Mouse (Mus musculus) CH12.LX (cell line): ENCODE results near the gene Ghdc. TPM values are rescaled to one million over a fixed set of nuclear protein-coding genes. Genes with fewer than 3 reads are reported as not detected.

Experiments used
- DNase-seq: peaks from one replicate; pipeline ENCODE4 v3.0.0-alpha.2; 2013; ENCODE audit errors: extremely low read depth
- H3K27ac ChIP-seq: 2 replicates; pipeline ENCODE4 v1.5.1; 2012; ENCODE audit warnings: low read depth, mild to moderate bottlenecking, control low read depth, moderate library complexity; ENCODE audit not compliant: insufficient read depth
- H3K27me3 ChIP-seq: replicated peaks from 2 replicates; pipeline ENCODE3; 2012; ENCODE audit warnings: inconsistent platforms
- H3K36me3 ChIP-seq, 2 experiments: replicated peaks in 1 of 2; 2 replicates each; pipeline versions ENCODE3 to v1.6.1; 2012; ENCODE audit warnings: inconsistent platforms in 1 of 2, low read length in 1 of 2, mild to moderate bottlenecking in 1 of 2, mixed read lengths in 1 of 2, moderate library complexity in 1 of 2; ENCODE audit not compliant: control insufficient read depth in 1 of 2, insufficient read depth in 1 of 2
- H3K4me1 ChIP-seq, 2 experiments: 2 replicates each; pipeline ENCODE4 v1.6.1; 2012; ENCODE audit warnings: inconsistent platforms in 1 of 2, moderate library complexity in 1 of 2; ENCODE audit not compliant: insufficient read depth in 2 of 2, control insufficient read depth in 1 of 2
- H3K4me2 ChIP-seq: 2 replicates; pipeline ENCODE4 v1.6.1; 2012; ENCODE audit warnings: low read depth, mild to moderate bottlenecking, control low read depth; ENCODE audit not compliant: poor library complexity, insufficient read depth, severe bottlenecking
- H3K4me3 ChIP-seq, 3 experiments: fragments of 150-350 bp in 1 of 3; sonication (generic) in 1 of 3; replicated peaks in 1 of 3; 2 replicates each; pipeline versions ENCODE3 to v1.5.1; 2011 to 2012; ENCODE audit warnings: low read depth in 2 of 3, low read length in 2 of 3, mild to moderate bottlenecking in 2 of 3, moderate library complexity in 2 of 3, control low read depth in 1 of 3, improper control_type of control experiment in 1 of 3, inconsistent platforms in 1 of 3, mixed read lengths in 1 of 3; ENCODE audit not compliant: poor library complexity in 1 of 3
- H3K79me2 ChIP-seq: replicated peaks from 2 replicates; pipeline ENCODE4 v1.6.1; 2012; ENCODE audit warnings: mild to moderate bottlenecking, moderate library complexity; ENCODE audit not compliant: control insufficient read depth, poor library complexity, insufficient read depth, severe bottlenecking; ENCODE audit errors: extremely low read depth
- H3K9ac ChIP-seq: 2 replicates; pipeline ENCODE4 v1.6.1; 2012; ENCODE audit warnings: low read depth, mild to moderate bottlenecking, control low read depth, moderate library complexity; ENCODE audit not compliant: insufficient read depth
- H3K9me3 ChIP-seq: replicated peaks from 2 replicates; pipeline ENCODE3; 2012; ENCODE audit warnings: low read length, inconsistent platforms, mixed read lengths
- CHD1 ChIP-seq: IDR thresholded peaks from 2 replicates; pipeline ENCODE4 v1.6.1; 2012; ENCODE audit warnings: low read depth, low read length, improper control_type of control experiment, inconsistent platforms
- CHD2 ChIP-seq: IDR thresholded peaks from 2 replicates; pipeline ENCODE4 v1.6.1; 2011; ENCODE audit warnings: low read length, improper control_type of control experiment
- ELF1 ChIP-seq: IDR thresholded peaks from 2 replicates; pipeline ENCODE4 v1.6.1; 2014; ENCODE audit warnings: low read depth, mild to moderate bottlenecking, inconsistent platforms, low read length, improper control_type of control experiment
- JUN ChIP-seq: IDR thresholded peaks from 2 replicates; pipeline ENCODE4 v1.6.1; 2011; ENCODE audit warnings: low read depth, mild to moderate bottlenecking, low read length, improper control_type of control experiment, moderate library complexity; ENCODE audit not compliant: insufficient read depth
- JUND ChIP-seq: conservative IDR thresholded peaks from 2 replicates; pipeline ENCODE4 v1.6.1; 2011; ENCODE audit warnings: low read depth, low read length, improper control_type of control experiment
- MAFK ChIP-seq: IDR thresholded peaks from 2 replicates; pipeline ENCODE4 v1.6.1; 2011; ENCODE audit warnings: low read length, improper control_type of control experiment; ENCODE audit not compliant: insufficient replicate concordance
- MAX ChIP-seq: IDR thresholded peaks from 2 replicates; pipeline ENCODE4 v1.6.1; 2011; ENCODE audit warnings: low read length, improper control_type of control experiment
- MAZ ChIP-seq: IDR thresholded peaks from 2 replicates; pipeline ENCODE4 v1.6.1; 2012; ENCODE audit warnings: low read depth, mild to moderate bottlenecking, inconsistent platforms, low read length, improper control_type of control experiment, moderate library complexity
- MEF2A ChIP-seq: IDR thresholded peaks from 2 replicates; pipeline ENCODE4 v1.6.1; 2014; ENCODE audit warnings: low read depth, mild to moderate bottlenecking, inconsistent platforms, low read length, improper control_type of control experiment, borderline replicate concordance
- MYC ChIP-seq: IDR thresholded peaks from 2 replicates; pipeline ENCODE4 v1.6.1; 2011; ENCODE audit warnings: low read depth, mild to moderate bottlenecking, improper control_type of control experiment, low read length
- NRF1 ChIP-seq: IDR thresholded peaks from 2 replicates; pipeline ENCODE4 v1.6.1; 2014; ENCODE audit warnings: low read depth, mild to moderate bottlenecking, inconsistent platforms, low read length, improper control_type of control experiment, moderate library complexity
- RCOR1 ChIP-seq: conservative IDR thresholded peaks from 2 replicates; pipeline ENCODE4 v1.6.1; 2012; ENCODE audit warnings: low read depth, mild to moderate bottlenecking, inconsistent platforms, low read length, improper control_type of control experiment
- SIN3A ChIP-seq: IDR thresholded peaks from 2 replicates; pipeline ENCODE4 v1.6.1; 2012; ENCODE audit warnings: low read length, improper control_type of control experiment, inconsistent platforms
- TBP ChIP-seq: conservative IDR thresholded peaks from 2 replicates; pipeline ENCODE4 v1.6.1; 2011; ENCODE audit warnings: low read depth, low read length, improper control_type of control experiment
- TCF12 ChIP-seq: IDR thresholded peaks from 2 replicates; pipeline ENCODE4 v1.6.1; 2014; ENCODE audit warnings: low read depth, mild to moderate bottlenecking, inconsistent platforms, low read length, improper control_type of control experiment
- USF2 ChIP-seq: conservative IDR thresholded peaks from 2 replicates; pipeline ENCODE4 v1.6.1; 2011; ENCODE audit warnings: low read depth, low read length, improper control_type of control experiment
- ZKSCAN1 ChIP-seq: IDR thresholded peaks from 2 replicates; pipeline ENCODE4 v1.6.1; 2012; ENCODE audit warnings: low read depth, inconsistent platforms, low read length, improper control_type of control experiment, borderline replicate concordance
- ZMIZ1 ChIP-seq: IDR thresholded peaks from 2 replicates; pipeline ENCODE4 v1.6.1; 2012; ENCODE audit warnings: low read depth, mild to moderate bottlenecking, inconsistent platforms, low read length, improper control_type of control experiment
- dilution Hi-C: fragments of 300-500 bp; cut with MboI; formaldehyde crosslinking; loops from 2 replicates; pipeline ENCODE4 v1.14.3; 2020; ENCODE audit warnings: low sequenced_read_pairs; ENCODE audit not compliant: extremely low pct_unique_long_range_greater_than_20kb, extremely low pct_ligation_motif_present
- in situ Hi-C: fragments of 300-500 bp; cut with MboI; formaldehyde crosslinking; loops from 3 replicates; pipeline ENCODE4 v1.14.3; 2019; ENCODE audit warnings: low sequenced_read_pairs, low pct_ligation_motif_present, low pct_unique_long_range_greater_than_20kb, mixed read lengths
- polyA plus RNA-seq: library from polyadenylated mRNA; unstranded; fragments of >175 nt; gene quantifications from 2 replicates; pipeline ENCODE4 v1.2.1, GENCODE M21; 2012; ENCODE audit warnings: low read depth; ENCODE audit not compliant: insufficient read length
- total RNA-seq, 2 experiments: library from RNA; depleted of rRNA; stranded (reverse); fragments of 300-350 nt in 1 of 2; fragments of >200 nt in 1 of 2; gene quantifications; 2 replicates each; pipeline ENCODE4 v1.2.3; 2012 to 2014

The Ghdc gene
- total and polyA plus RNA-seq, 3 experiments = 10.9 to 17.9 (median 16.6) TPM

- no peak overlapping the region for H3K4me3 ChIP-seq
Measured at GRCm38 (mm10) chr11:100721776-100722492, 48.8 kb downstream of the Ghdc start.

GRCm38 (mm10) chr11:100721254-100721653 is 49.5 kb downstream of the Ghdc start:
- H3K36me3 ChIP-seq = peaks cover 35 to 88% of the 10 kb centered on the region in 2 experiments
- peaks cover 8 to 60% of the 10 kb centered on the region in 2 experiments for H3K4me1 ChIP-seq
- H3K27ac ChIP-seq = no peak overlapping the region
- no peak overlapping the region for H3K4me2 ChIP-seq
- no peaks in the 10 kb centered on the region for H3K9me3 ChIP-seq
- H3K9ac ChIP-seq = no peak overlapping the region
- in situ Hi-C loops = no loop called here
- no peaks in the 10 kb centered on the region for H3K27me3 ChIP-seq
- dilution Hi-C loops = no loop called here
- no peak overlapping the region for H3K4me3 ChIP-seq
- DNase-seq = no peak
- H3K79me2 ChIP-seq = peaks cover 41% of the 10 kb centered on the region
- TF ChIP-seq CHD2 (no peak), MEF2A (no peak), MAFK (no peak), TCF12 (no peak), MAZ (no peak), NRF1 (no peak), ELF1 (no peak), USF2 (no peak), JUN (no peak), ZKSCAN1 (no peak), CHD1 (no peak), MAX (no peak), MYC (no peak), RCOR1 (no peak), TBP (no peak), JUND (no peak)

More at GRCm38 (mm10) chr11:100721776-100722492, 48.8 kb downstream of the Ghdc start:
- Histone ChIP-seq H3K27ac (no peak overlapping the region), H3K4me2 (no peak overlapping the region), H3K9ac (no peak overlapping the region), H3K79me2 (peaks cover 44% of the 10 kb centered on the region), H3K36me3 (peaks cover 30 to 81% of the 10 kb centered on the region in 2 experiments), H3K27me3 (no peaks in the 10 kb centered on the region), H3K9me3 (no peaks in the 10 kb centered on the region), H3K4me1 (peaks cover 8 to 62% of the 10 kb centered on the region in 2 experiments)
- no peak for DNase-seq
- dilution Hi-C loops (no loop called here), in situ Hi-C loops (no loop called here)
- TF ChIP-seq ZMIZ1 (no peak), SIN3A (no peak)
